Mouse (Mus musculus): Measurements from ENCODE around the gene Ebf1. TPM values are rescaled to one million over a fixed set of nuclear protein-coding genes. Genes with fewer than 3 reads are reported as not detected.

Ebf1 gene
- total and polyA plus RNA-seq, 2 experiments from 2014 or later: 27.1 to 30.0 TPM

GRCm38 (mm10) chr11:44975151-44975550 lies 358.0 kb downstream of the Ebf1 start:
- Histone ChIP-seq H3K4me3 (ENCODE audit: low read depth, low read length) (no peak overlapping the region), H3K27ac (ENCODE audit: low read depth, low read length) (no peak overlapping the region), H3K9me3 (ENCODE audit: low read length) (no peaks in the 10 kb centered on the region), H3K4me1 (ENCODE audit: insufficient read depth, low read length) (no peaks in the 10 kb centered on the region), H3K27me3 (ENCODE audit: insufficient read depth, low read length) (no peaks in the 10 kb centered on the region), H3K4me2 (ENCODE audit: low read depth, low read length, poor library complexity, severe bottlenecking) (no peak overlapping the region), H3K9ac (replicated peaks; ENCODE audit: low read length, poor library complexity, severe bottlenecking) (no peak overlapping the region), H3K36me3 (ENCODE audit: insufficient read depth, low read length) (no peaks in the 10 kb centered on the region)
- no peak for DNase-seq (ENCODE audit: low spot score)
- no peak for TF ChIP-seq CTCF (IDR thresholded peaks at IDR 0.05)
- ATAC-seq (ENCODE audit: low FRiP score): no peak
- 74% methylated on average over 2 of the region's 2 CpGs for WGBS

GRCm38 (mm10) chr11:44976254-44976802 lies 359.2 kb downstream of the Ebf1 start:
- no peak overlapping the region for H3K9ac ChIP-seq (replicated peaks; ENCODE audit: low read length, poor library complexity, severe bottlenecking)
- H3K4me3 ChIP-seq (ENCODE audit: low read depth, low read length): no peak overlapping the region
- no peaks in the 10 kb centered on the region for H3K9me3 ChIP-seq (ENCODE audit: low read length)
- no peak overlapping the region for H3K4me2 ChIP-seq (ENCODE audit: low read depth, low read length, poor library complexity, severe bottlenecking)
- no peak for DNase-seq (ENCODE audit: low spot score)
- 81% methylated on average over 5 of the region's 5 CpGs for WGBS
- H3K4me1 ChIP-seq (ENCODE audit: insufficient read depth, low read length): no peaks in the 10 kb centered on the region
- TF ChIP-seq CTCF (IDR thresholded peaks at IDR 0.05): no peak
- ATAC-seq (ENCODE audit: low FRiP score): no peak
- no peaks in the 10 kb centered on the region for H3K36me3 ChIP-seq (ENCODE audit: insufficient read depth, low read length)
- no peak overlapping the region for H3K27ac ChIP-seq (ENCODE audit: low read depth, low read length)
- no peaks in the 10 kb centered on the region for H3K27me3 ChIP-seq (ENCODE audit: insufficient read depth, low read length)

- no peaks in the 10 kb centered on the region for H3K9me3 ChIP-seq (ENCODE audit: low read length)
- no peaks in the 10 kb centered on the region for H3K27me3 ChIP-seq (ENCODE audit: insufficient read depth, low read length)
- no peaks in the 10 kb centered on the region for H3K36me3 ChIP-seq (ENCODE audit: insufficient read depth, low read length)
- no peak overlapping the region for H3K27ac ChIP-seq (ENCODE audit: low read depth, low read length)
- H3K9ac ChIP-seq (replicated peaks; ENCODE audit: low read length, poor library complexity, severe bottlenecking): no peak overlapping the region
- WGBS: 57% methylated on average over 4 of the region's 4 CpGs
- H3K4me3 ChIP-seq (ENCODE audit: low read depth, low read length): no peak overlapping the region
- no peaks in the 10 kb centered on the region for H3K4me1 ChIP-seq (ENCODE audit: insufficient read depth, low read length)
- peak; percentile 40; the same call in 1 of the 2 replicates for TF ChIP-seq CTCF (IDR thresholded peaks at IDR 0.05)
- 0 out of 2 replicates have a peak, but pooled peaks have one; percentile 20 for ATAC-seq (ENCODE audit: low FRiP score)
- H3K4me2 ChIP-seq (ENCODE audit: low read depth, low read length, poor library complexity, severe bottlenecking): no peak overlapping the region
- peak; percentile 58 for DNase-seq (ENCODE audit: low spot score)
Observed at GRCm38 (mm10) chr11:44977921-44978397, 360.8 kb downstream of the Ebf1 start.

GRCm38 (mm10) chr11:44979391-44979790 lies 362.3 kb downstream of the Ebf1 start:
- Histone ChIP-seq H3K9me3 (ENCODE audit: low read length) (no peaks in the 10 kb centered on the region), H3K27ac (ENCODE audit: low read depth, low read length) (no peak overlapping the region), H3K4me1 (ENCODE audit: insufficient read depth, low read length) (no peaks in the 10 kb centered on the region), H3K4me3 (ENCODE audit: low read depth, low read length) (no peak overlapping the region), H3K36me3 (ENCODE audit: insufficient read depth, low read length) (no peaks in the 10 kb centered on the region), H3K4me2 (ENCODE audit: low read depth, low read length, poor library complexity, severe bottlenecking) (no peak overlapping the region), H3K9ac (replicated peaks; ENCODE audit: low read length, poor library complexity, severe bottlenecking) (no peak overlapping the region), H3K27me3 (ENCODE audit: insufficient read depth, low read length) (no peaks in the 10 kb centered on the region)
- DNase-seq (ENCODE audit: low spot score): no peak
- ATAC-seq (ENCODE audit: low FRiP score): no peak
- TF ChIP-seq CTCF (IDR thresholded peaks at IDR 0.05): no peak
- WGBS: 85% methylated on average over 5 of the region's 5 CpGs

GRCm38 (mm10) chr11:44982225-44982624 lies 365.1 kb downstream of the Ebf1 start:
- Histone ChIP-seq H3K4me1 (ENCODE audit: insufficient read depth, low read length) (no peaks in the 10 kb centered on the region), H3K4me3 (ENCODE audit: low read depth, low read length) (no peak overlapping the region), H3K36me3 (ENCODE audit: insufficient read depth, low read length) (no peaks in the 10 kb centered on the region), H3K9ac (replicated peaks; ENCODE audit: low read length, poor library complexity, severe bottlenecking) (no peak overlapping the region), H3K27ac (ENCODE audit: low read depth, low read length) (no peak overlapping the region), H3K9me3 (ENCODE audit: low read length) (no peaks in the 10 kb centered on the region), H3K27me3 (ENCODE audit: insufficient read depth, low read length) (no peaks in the 10 kb centered on the region), H3K4me2 (ENCODE audit: low read depth, low read length, poor library complexity, severe bottlenecking) (no peak overlapping the region)
- no peak for TF ChIP-seq CTCF (IDR thresholded peaks at IDR 0.05)
- 52% methylated on average over 9 of the region's 9 CpGs for WGBS
- DNase-seq (ENCODE audit: low spot score) (no peak), ATAC-seq (ENCODE audit: low FRiP score) (no peak)

GRCm38 (mm10) chr11:44983961-44984360 lies 366.8 kb downstream of the Ebf1 start:
- Histone ChIP-seq H3K27ac (ENCODE audit: low read depth, low read length) (no peak overlapping the region), H3K4me2 (ENCODE audit: low read depth, low read length, poor library complexity, severe bottlenecking) (no peak overlapping the region), H3K36me3 (ENCODE audit: insufficient read depth, low read length) (no peaks in the 10 kb centered on the region), H3K9ac (replicated peaks; ENCODE audit: low read length, poor library complexity, severe bottlenecking) (no peak overlapping the region), H3K9me3 (ENCODE audit: low read length) (no peaks in the 10 kb centered on the region), H3K4me3 (ENCODE audit: low read depth, low read length) (no peak overlapping the region), H3K4me1 (ENCODE audit: insufficient read depth, low read length) (no peaks in the 10 kb centered on the region), H3K27me3 (ENCODE audit: insufficient read depth, low read length) (no peaks in the 10 kb centered on the region)
- DNase-seq (ENCODE audit: low spot score) (no peak), ATAC-seq (ENCODE audit: low FRiP score) (no peak)
- no peak for TF ChIP-seq CTCF (IDR thresholded peaks at IDR 0.05)
- WGBS: 86% methylated on average over 6 of the region's 6 CpGs

Measured in midbrain, postnatal 0 days (tissue).